Mouse (Mus musculus) lung, postnatal 0 days (tissue): ENCODE measurements around the gene Tmem151a.

Source experiments
- CTCF ChIP-seq: IDR thresholded peaks from 2 replicates; pipeline ENCODE4 v1.5.1; 2016; ENCODE audit warnings: antibody characterized with exemption, mild to moderate bottlenecking
- EP300 ChIP-seq: IDR thresholded peaks from 2 replicates; pipeline ENCODE4 v1.6.1; 2016; ENCODE audit warnings: antibody characterized with exemption, mild to moderate bottlenecking, control low read depth

- TF ChIP-seq CTCF (no peak), EP300 (no peak)
These were observed 33.8 kb downstream of the Tmem151a start for GRCm38 (mm10) chr19:5051515-5051914.
